Mouse (Mus musculus) cerebellum, adult (tissue): Measurements from ENCODE around the gene Gm20708.

ENCODE experiments used
- ATAC-seq: cut with Nextera tagmentation; 2 replicates; pipeline ENCODE4 v1.9.2; 2017; ENCODE audit warnings: mild to moderate bottlenecking, moderate library complexity, mixed read lengths; ENCODE audit not compliant: insufficient number of reproducible peaks, low FRiP score, low TSS enrichment

Gm20708 gene

DNA sequence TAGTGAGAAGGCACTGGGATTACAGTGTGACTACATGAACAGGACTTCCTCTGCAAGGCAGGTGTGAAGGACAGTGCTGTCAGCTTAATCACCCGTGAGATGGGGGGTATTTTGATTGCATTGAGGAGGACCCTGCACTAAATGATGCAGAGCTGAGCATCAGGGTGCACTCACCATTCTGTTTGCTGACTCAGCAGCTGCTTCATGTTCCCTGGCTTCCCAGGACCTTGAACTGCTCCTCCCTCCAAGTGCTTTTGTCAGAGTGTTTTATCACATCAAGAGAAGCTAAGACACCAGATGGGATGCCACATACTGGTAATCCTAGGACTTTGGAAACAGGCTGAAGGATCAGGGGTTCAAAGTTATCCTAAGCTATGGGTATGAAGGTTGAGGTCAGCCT lies 46.5 kb downstream of the Gm20708 start:
- no peak for ATAC-seq

DNA sequence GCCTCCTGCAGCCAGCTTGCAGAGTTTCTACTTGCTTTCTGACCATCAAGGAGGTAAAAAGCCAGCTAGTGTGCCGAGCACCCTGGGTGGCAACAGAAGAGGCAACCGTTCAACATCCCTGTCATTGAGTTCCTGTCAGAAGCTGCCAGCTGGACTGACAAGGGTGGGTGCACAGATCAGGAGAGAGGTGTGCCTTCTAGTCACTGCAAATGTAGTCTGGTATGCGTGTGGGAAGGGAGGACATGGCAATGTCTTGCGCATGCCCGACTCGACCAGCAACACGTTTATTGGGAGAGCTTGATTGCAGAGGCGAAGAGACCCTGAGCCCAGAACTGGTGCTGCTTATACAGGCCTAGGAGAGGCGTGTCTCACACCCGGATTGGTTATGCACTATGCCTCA lies 48.0 kb downstream of the Gm20708 start:
- no peak for ATAC-seq

DNA sequence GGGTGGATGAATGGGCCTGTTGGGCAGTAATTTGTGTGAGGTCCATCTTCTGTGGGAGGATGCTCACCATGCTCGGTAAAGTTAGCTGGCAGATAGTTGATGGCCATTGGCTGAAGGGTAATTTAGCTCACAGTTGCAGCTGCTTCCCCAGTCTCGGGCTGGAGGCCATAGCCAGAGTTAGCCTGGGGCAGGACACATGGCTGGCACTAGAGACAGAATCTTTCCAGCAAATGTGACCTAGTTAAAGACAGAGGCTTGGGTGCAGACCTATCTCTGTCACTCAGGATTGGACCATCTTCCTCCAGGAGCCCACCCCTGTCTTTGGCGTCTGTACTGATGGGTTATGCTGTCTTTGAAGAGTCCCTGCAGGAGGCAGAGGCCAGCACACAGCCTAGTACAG lies 48.9 kb downstream of the Gm20708 start:
- ATAC-seq = no peak

DNA sequence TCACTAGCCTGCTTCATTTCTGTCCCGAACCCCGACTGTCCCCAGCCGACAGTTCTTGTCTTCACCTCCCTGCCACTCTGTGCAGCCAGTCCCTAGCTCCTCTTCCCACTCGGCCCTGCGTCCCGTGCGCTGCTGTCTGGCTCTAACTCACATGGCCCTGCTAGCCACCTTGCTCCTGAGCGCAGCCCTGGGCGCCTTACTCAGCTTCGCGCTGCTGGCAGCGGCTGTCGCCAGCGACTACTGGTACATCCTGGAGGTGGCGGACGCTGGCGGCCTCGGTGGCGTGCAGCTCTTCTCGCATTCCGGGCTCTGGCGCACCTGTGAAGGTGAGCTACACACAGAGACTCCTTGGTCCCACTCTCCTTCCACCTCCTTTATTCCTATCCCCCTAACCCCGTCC lies 51.1 kb downstream of the Gm20708 start, which contains the start of gene Tmem235:
Gene Tmem235, plus strand, starts transcription at position 152 of the 400 bp plus-strand sequence.
- ATAC-seq = no peak

DNA sequence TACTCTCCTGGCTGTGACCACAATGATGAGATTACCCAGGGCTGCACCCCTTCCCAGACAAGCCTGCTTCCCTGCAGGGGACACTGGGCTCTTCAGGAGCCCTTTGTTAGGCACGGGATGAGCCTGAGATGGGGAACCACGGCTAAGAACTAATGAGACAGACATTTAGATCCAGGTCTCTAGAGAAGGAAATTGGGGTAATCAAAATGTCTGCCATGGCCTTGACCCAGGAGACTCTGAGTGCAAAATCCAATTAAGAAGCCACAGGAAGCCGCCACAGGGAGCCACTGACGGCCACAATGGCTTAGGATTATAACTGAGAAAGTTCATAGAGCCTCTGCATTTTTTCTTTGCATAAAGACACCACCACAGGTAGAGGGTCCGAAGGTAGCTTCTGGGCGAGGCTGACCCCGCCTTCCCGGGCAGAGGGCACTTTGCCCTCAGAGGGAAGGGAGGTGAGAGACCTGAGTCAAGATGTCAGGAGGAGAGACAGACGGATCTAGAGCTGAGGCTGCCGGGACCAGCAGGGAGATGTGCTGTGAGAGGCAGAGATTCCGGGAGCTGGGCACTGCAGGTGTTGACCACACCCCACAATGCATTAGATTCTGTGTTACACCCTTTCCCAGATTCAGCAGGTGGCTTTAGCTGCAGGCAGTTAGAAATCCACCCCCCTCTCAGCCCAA lies 53.8 kb downstream of the Gm20708 start:
- ATAC-seq = no peak

DNA sequence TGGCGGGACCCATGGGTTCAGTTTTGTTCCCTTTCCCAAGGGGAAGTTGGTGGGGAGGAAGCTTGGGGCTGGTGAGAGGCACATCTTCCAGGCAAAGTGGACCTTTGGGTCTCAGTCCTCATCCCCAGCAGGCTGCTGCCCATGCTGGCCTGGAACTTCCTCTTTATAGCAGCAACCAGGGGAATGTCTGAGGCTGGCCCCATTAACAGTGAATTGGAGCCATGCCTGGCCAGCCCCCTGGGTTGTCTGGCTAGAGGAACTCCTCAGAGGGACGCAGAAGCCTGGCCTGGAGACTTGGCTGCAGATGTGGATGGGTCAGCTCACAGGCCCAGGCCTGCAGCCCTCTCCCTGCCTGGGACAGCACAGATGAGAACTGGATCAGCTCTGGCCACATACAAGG lies 55.3 kb downstream of the Gm20708 start:
- no peak for ATAC-seq

DNA sequence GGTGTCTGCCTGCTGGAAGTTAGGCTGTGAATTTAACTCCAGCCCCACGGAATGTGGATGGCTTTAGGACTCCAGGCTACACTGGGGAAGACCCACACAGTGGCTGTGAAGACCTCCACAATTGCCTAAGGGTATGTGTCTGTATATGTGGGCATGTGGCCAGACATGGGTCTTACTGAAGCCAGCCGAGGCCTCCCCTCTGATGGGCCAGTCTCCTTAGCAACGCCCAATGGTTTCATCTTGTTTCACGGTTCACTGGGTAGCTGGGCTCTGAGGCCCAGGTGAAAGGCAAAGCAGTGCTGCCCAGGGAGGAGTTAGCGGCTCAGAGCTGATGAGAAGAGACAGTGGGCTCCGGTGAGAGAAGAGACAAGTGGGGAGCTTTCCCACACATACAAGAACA lies 56.5 kb downstream of the Gm20708 start:
- ATAC-seq = no peak

DNA sequence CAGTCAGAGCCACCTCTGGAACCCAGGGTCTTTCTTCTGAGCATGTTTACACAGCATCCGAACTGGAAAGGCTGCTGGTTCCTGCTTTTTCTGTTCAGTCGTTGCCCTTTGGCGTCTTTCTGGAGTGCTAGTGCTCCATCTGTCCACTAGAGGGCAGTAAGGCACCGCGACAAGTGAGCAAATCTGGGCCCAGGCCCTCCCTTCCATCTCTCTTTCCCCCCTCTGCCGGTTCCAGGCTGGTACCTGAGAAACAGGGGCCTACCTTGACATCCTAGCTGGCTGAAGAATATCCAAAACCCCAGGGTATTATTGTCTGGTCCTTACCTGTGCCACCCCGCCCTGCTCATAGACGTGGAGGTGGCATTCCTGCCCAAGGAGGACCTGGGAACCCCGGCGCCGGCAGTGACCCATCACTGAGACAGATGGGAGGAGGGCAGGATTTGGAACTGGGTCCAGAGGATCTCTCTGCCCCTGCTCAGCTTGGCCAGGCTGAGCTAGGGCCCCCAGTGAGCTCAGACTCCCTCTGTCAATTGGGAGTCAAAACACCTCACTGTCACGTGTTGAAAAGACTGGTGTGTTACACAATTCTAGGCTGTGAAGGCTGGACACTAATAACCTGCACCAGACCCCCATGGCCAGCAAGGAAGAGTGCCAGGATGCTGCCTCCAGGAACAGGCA lies 61.4 kb downstream of the Gm20708 start:
- peak; percentile 45; the same call in 1 of the 2 replicates for ATAC-seq

DNA sequence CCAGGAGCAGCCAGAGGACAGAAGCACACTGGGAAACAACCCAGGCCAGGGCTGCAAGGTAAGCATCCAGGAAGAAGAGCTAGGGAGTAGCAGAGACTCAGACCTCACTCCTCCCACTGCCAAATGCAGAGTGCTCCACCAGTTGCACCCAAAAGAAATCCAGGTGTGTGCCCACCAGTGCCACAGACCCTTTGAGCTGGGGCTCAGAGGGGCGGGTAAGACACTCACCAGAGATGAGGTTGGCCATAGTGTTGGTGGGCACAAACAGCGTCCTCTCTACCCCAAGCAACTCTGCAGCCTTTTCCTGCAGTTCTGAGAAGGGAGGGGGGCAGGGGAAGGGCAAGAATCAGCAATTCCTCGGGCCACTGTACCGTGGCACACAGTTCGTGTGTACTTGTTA lies 61.9 kb downstream of the Gm20708 start:
- no peak for ATAC-seq

DNA sequence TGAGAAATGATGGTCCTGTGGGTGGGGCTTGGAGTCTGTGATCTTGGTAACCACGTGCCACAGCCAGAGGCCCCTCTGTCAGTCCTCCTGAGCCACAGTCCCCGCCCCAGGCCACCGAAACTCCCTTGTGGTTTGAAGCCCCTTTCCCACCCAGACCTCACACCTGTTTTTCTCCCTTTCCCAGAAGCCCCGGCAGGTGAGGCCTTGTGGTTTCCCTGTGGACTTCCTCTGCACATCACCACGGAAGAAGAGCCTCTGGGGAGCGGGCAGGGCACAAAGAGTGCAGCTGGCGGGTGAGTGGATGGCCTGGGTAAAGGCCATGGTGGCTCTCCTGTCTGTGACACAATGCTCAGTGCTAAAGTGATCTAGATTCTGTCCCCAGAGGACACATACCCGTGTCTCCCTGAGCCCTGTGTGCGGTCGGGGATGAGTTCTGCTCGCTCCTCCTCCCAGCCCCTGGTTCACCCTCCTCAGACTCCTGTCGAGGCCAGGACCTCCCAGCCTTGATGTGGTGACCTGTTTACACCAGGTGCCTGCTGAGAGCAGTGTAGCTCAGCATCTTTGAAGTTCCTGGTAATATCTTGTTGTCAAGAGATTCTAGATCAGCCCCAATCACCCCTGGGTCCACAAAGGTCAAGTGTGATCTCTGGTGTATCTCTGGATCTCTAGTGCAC lies 62.6 kb downstream of the Gm20708 start:
- ATAC-seq = no peak

DNA sequence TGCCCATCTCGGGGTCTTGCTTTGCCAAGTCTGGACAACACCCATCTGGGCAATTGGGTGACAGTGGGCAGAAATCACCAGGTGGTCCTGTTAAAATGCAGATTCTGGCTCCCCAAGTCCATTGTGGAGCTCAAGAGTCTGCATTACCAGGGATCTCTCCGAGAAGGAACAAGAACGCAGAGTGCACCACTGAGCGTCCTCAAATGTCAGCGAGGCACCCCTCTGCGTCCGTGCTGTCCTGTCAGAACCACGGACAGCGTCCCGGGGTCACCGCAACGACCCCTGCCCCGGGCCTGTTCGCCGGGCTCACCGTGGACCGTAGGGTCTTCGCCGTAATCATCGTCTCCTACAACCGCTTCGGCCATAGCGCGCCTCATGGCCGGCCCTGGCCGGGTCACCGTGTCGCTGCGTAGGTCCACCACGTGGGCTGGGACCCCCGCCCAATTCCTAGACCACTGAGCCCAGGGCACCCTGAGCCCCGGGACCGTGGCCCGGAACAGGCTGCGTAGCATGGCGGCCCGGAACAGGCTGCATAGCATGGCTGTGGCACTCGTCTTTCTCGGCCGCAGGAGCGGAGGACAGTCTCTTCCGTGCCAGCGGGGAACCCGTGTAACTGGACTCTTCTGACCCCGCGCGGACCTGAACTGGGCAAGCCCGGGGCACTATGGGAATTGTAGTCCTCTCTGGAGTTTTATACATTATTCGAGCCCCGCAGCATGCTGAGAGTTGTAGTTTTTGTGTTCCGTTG lies 63.6 kb downstream of the Gm20708 start, which contains the start of gene Tha1:
Gene Tha1, minus strand, starts transcription at position 621 of the 748 bp plus-strand sequence.
- ATAC-seq = peak; percentile 75

DNA sequence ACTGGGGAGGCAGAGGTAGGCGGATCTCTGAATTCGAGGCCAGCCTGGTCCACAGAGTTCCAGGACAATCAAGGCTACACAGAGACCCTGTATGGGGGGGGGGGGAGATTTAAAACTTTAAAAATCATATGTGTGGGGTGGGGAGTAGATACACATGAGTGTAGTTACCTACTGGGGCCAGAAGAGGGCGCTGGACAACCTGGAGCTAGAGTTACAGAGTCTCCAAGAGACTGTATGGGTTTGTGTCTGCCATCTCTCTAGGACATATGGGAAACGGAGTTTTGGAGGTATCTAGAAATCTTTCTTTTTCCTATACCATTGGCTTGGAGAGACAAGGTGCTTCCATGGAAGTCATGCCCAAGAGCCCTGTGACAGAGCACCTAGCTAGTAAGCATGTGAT lies 65.0 kb downstream of the Gm20708 start:
- no peak for ATAC-seq

DNA sequence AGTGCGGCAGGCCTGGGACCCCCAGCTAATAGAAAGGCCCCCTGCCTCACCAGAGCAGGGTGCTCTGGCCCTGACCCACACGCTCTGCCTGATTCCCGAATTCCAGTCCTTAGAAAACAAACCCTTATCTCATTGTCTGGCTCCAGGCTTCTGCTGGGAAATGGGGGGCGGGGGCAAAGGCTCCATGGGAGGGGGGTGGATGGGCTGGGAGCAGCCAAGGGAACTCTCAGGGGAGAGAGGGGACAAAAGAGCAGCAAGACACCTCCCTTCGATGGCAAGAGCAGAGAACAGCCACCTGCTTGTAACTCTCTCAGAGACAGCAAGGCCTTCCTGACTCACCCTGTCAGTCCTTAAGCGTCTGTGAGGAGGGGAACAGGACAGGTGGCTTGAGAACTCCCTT lies 66.2 kb downstream of the Gm20708 start:
- ATAC-seq = no peak

DNA sequence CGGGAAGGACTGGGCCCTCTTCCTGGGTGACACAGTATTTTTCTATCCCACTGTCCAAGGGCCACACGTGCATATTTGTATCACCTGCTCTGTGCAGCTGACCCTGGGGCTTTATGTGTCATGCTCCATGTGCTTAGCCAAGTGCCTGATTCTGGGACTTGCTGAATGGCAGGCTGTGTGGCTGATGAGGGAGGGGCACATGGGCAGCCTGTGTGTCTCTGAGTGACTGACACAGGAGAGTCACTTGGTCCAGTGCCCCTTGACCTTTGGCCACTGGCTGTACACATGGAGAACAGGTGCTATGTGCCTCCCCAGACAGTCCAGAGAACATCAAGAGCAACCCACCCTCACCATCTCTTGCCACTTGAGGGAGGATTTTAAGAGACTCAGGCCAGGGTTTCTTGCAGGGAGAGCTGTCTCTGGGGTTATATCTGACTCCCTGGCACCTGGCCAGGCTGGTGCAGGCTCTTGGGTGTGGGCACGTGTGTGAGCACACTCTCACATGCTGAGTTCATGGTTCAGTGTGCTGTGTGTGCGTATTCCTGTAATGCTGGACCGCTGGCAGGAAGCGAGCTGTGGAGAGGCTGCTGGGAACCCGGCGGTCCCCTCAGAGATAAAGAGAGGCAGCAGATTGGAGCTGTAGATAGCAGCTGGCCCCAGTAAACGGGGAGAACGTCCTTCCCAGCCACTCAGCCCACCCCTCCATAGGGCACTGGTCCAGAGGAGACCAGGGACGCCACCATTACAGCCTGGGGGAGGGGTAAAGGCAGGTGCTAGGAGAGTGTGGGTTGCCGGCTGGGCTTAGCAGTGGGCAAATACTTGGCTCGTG lies 68.7 kb downstream of the Gm20708 start:
- no peak for ATAC-seq

DNA sequence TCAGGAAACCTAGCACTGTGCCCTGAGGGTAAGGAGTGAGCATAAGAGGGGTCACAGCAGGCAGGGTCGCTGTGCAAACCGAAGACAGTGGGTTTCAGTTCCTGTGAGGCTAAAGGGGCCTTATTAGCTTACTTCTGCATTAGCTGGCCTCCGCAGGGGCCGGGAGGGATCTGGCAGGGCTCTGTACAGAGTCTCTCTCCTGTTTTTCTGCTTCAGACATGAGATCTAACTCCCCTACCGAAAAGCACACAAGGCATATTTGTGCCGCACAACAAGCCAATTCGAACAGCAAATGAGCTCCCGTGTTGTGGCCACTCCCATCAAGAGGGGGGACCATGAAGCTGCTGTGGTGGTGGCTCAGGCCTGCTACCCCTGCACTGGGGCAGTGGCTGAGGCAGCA lies 69.4 kb downstream of the Gm20708 start:
- ATAC-seq = no peak

DNA sequence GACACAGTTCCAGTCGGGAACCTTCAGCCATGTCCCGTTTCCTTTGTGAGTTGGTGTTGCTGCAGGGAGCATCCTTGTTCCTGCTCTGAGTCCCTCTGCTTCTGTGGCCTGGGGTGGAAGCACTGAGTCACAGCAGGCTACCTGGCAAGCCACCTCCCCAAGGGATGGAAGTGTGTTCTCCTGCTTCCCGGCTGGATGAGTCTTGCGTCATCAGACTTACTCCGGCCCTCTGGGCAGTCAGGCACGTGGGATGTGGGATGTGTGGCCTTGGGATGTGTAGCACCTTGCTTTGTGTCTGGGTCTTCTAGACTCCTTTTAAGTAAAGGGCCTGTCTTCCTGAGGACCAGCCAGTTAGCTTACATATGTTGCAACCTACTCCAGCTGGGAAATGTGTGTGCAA lies 70.2 kb downstream of the Gm20708 start:
- no peak for ATAC-seq

DNA sequence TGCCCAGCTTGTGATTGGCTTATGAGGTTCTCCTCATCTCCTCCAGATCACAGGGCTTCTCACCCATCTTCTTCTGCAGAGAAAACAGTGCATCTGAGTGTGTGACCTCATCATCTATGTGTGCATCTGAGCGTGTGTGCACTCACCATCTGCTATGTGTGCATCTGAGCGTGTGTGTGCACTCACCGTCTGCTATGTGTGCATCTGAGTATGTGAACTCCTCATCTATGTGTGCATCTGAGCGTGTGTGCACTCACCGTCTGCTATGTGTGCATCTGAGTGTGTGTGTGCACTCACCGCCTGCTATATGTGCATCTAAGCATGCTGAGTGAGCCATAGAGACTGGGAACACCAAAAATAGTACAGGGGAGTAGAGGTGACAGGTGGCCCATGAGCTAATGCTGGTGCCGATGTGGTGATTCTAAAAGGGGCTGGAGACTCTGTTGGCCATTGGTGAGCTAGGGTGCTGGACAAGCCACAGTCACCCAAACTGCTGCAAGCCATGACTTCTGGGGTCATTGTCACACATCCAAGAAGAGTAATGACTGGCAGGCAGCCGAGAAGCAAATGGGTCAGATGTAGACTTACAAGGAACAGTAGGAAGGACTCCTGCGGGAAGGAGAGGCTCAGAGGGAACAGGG lies 71.0 kb downstream of the Gm20708 start:
- ATAC-seq = peak; percentile 37; the same call in 1 of the 2 replicates

DNA sequence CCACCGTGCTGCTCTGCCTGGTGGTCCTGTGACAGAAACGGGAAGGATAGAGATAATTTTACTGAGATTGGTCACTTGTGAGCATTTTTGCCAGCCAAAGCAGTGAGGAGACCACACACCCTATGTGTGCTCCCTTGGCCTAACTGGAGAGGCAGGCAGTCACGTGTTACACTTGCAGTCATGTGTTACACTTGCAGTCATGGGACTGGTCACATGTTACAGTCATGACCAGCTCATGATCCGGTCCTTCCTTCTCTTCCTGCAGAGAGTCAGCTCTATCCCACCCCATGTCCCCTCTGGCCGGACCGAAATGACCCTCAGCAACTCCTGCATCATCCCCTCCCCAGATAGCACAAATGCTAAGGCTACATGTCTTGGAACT lies 71.5 kb downstream of the Gm20708 start:
- ATAC-seq = no peak

DNA sequence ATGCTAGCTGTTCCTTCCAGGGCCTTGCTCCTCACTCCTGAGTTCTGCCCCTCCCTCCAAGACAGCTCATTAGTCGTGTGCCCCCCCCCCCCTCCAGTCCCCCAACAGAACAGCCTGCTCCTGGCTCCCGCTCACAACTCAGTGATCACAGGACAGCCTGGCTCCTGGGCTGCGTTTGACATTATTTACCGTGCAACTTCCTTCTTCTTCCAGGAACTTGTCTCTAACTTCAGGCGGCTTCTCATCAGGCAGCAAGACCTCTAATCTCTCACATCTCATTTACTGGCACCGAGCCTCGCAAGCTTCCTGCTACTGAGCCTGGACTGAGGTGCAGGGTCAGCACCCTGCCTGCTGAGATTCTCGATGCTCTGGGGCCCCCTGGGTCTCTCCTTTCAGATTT lies 72.3 kb downstream of the Gm20708 start:
- ATAC-seq = no peak
